Mouse (Mus musculus) cortical plate, adult 2 months (tissue): ENCODE results near the gene Pip5k1b.

Source experiments
- CTCF ChIP-seq: fragments of 200-500 bp; IDR thresholded peaks from 2 replicates; pipeline ENCODE4 v1.5.1; 2011; ENCODE audit warnings: mild to moderate bottlenecking, control low read depth, low read length; ENCODE audit not compliant: insufficient read depth; ENCODE audit errors: extremely low read depth
- POLR2A ChIP-seq: fragments of 200-500 bp; IDR thresholded peaks from 2 replicates; pipeline ENCODE4 v1.6.1; 2011; ENCODE audit warnings: mild to moderate bottlenecking, low read length, control low read depth; ENCODE audit not compliant: insufficient read depth; ENCODE audit errors: extremely low read depth

GRCm38 (mm10) chr19:24302198-24302597, 253.5 kb downstream of the Pip5k1b start:
- no peak for TF ChIP-seq CTCF
- no peak for TF ChIP-seq POLR2A
